Comparison of ENCODE assay signal across 14 mouse cellular contexts in genomic region chrX:102926707-102927106, GRCm38 (mm10). TPM values are rescaled to one million over a fixed set of nuclear protein-coding genes. Genes with fewer than 3 reads are reported as not detected.
A peak's percentile ranks its signal among the peaks of the same experiment; 100 is the strongest.
DNase-seq lines count a peak whose midpoint lies in the region; ATAC-seq and TF ChIP-seq lines count a peak whose summit lies in the region.
"Not testable (repeated sequence)": the region's sequence is repeated elsewhere in the genome, so short reads cannot be mapped to it uniquely, and the experiment has no call there.
"Had no signal": no experiment of that assay in that cellular context is flagged by ENCODE, and none has a peak within 500 bp of the region (broad histone marks: within the 10 kb centered on the region; RNA-seq: fewer than 3 reads in every experiment).

No protein-coding gene starts in this region.

- TF ChIP-seq CTCF in intestine, postnatal 0 days (IDR thresholded peaks at IDR 0.05; ENCODE audit: low read depth) = peak; percentile 61
- peak; percentile 50 for TF ChIP-seq CTCF in left cerebral cortex, adult 2 months (IDR thresholded peaks at IDR 0.05)

- DNase-seq in 3T3-L1 (ENCODE audit: low read depth, low spot score) = peak; percentile 33
- peak; percentile 57 for DNase-seq in embryo, embryonic 11 days
- DNase-seq in gastrocnemius, postnatal 10 days = peak; percentile 29
- peak; percentile 18 to 35 for DNase-seq in left cerebral cortex, adult 2 months (ENCODE audit: extremely low spot score in 1 of 2, low spot score in 2 of 2)
- peak; percentile 23 for DNase-seq in retina, postnatal 1 day

- H3K4me3 ChIP-seq in intestine, postnatal 0 days (ENCODE audit: low read depth, low read length); left cerebral cortex, adult 2 months: not testable (repeated sequence)

- H3K4me1 ChIP-seq in intestine, postnatal 0 days (replicated peaks; ENCODE audit: control insufficient read depth, insufficient read depth, low read length) = not testable (repeated sequence)

- not testable (repeated sequence) for H3K9ac ChIP-seq in intestine, postnatal 0 days (ENCODE audit: low read depth, low read length)

- H3K4me2 ChIP-seq in intestine, postnatal 0 days (replicated peaks; ENCODE audit: low read depth) = not testable (repeated sequence)

- intact Hi-C loops in left cerebral cortex, adult 2 months (cut with DNase I) = not testable (repeated sequence)

- not testable (repeated sequence) for H3K36me3 ChIP-seq in intestine, postnatal 0 days (ENCODE audit: control insufficient read depth, insufficient read depth)

- H3K27ac ChIP-seq in intestine, postnatal 0 days (ENCODE audit: low read depth, low read length); left cerebral cortex, adult 2 months: not testable (repeated sequence)

- ATAC-seq in cerebellum, adult (ENCODE audit: insufficient number of reproducible peaks, low FRiP score, low TSS enrichment) = peak; percentile 45; the same call in 1 of the 2 replicates
- ATAC-seq in intestine, postnatal 0 days = not testable (repeated sequence)
- 0 out of 2 replicates have a peak, but pooled peaks have one; percentile 60 for ATAC-seq in megakaryocyte progenitor cell, adult 5-6 weeks (replicated peaks; ENCODE audit: poor library complexity)

- not testable (repeated sequence) for H3K27me3 ChIP-seq in intestine, postnatal 0 days (replicated peaks; ENCODE audit: control insufficient read depth, insufficient read depth, low read length)

- not testable (repeated sequence) for H3K9me3 ChIP-seq in intestine, postnatal 0 days (ENCODE audit: control insufficient read depth)

- 36% methylated on average over 4 of the region's 4 CpGs for WGBS in intestine, postnatal 0 days

RNA-seq across cellular contexts. Expression of gene 1700018G05Rik, which starts 1.5 kb away (rescaled TPM):
- total RNA-seq in gastrocnemius, postnatal 10 days (2021) = not detected
- polyA plus RNA-seq in intestine, postnatal 0 days (2015; fragmentation: Nextera tagmentation; extraction: Ambion mirVana) = not detected in 2 replicates
- total RNA-seq in left cerebral cortex, adult 2 months (2021) = not detected
- not detected in 2 replicates for total RNA-seq in megakaryocyte progenitor cell, adult 5-6 weeks (2015)
- not detected in 2 replicates for total RNA-seq in megakaryocyte progenitor cell, adult 5-6 weeks (2017)
- total RNA-seq: gastrocnemius, postnatal 36 days; heart, postnatal 36 days; layer of hippocampus, adult 8-10 months had no signal
- polyA plus RNA-seq: liver, embryonic 12.5 days; midbrain, embryonic 15.5 days; Patski had no signal

RNA-seq across cellular contexts. Expression of gene 1700011M02Rik, which starts 18.0 kb away (rescaled TPM):
- total RNA-seq in gastrocnemius, postnatal 10 days (2021) = not detected
- polyA plus RNA-seq in intestine, postnatal 0 days (2015; fragmentation: Nextera tagmentation; extraction: Ambion mirVana) = not detected in 2 replicates
- total RNA-seq in left cerebral cortex, adult 2 months (2021) = not detected
- total RNA-seq in megakaryocyte progenitor cell, adult 5-6 weeks (2015) = not detected in 2 replicates
- total RNA-seq in megakaryocyte progenitor cell, adult 5-6 weeks (2017) = not detected in 2 replicates
- total RNA-seq: gastrocnemius, postnatal 36 days; heart, postnatal 36 days; layer of hippocampus, adult 8-10 months had no signal
- polyA plus RNA-seq: liver, embryonic 12.5 days; midbrain, embryonic 15.5 days; Patski had no signal

RNA-seq across cellular contexts. Expression of gene Dmrtc1a, which starts 18.2 kb away (rescaled TPM):
- not detected for total RNA-seq in gastrocnemius, postnatal 10 days (2021)
- polyA plus RNA-seq in intestine, postnatal 0 days (2015; fragmentation: Nextera tagmentation; extraction: Ambion mirVana) = 0.34 and 0.69 TPM in 2 replicates
- total RNA-seq in left cerebral cortex, adult 2 months (2021) = 1 to 10 TPM; 5.4 to 6.2 TPM
- total RNA-seq in megakaryocyte progenitor cell, adult 5-6 weeks (2015) = 0.17 TPM in 1 of 2 replicates, not detected in the other
- not detected in 2 replicates for total RNA-seq in megakaryocyte progenitor cell, adult 5-6 weeks (2017)
- total RNA-seq: gastrocnemius, postnatal 36 days; heart, postnatal 36 days had no signal
- polyA plus RNA-seq: liver, embryonic 12.5 days had no signal

RNA-seq across cellular contexts. Expression of gene 1700031F05Rik, which starts 58.9 kb away (rescaled TPM):
- total RNA-seq in gastrocnemius, postnatal 10 days (2021) = not detected
- not detected in 2 replicates for polyA plus RNA-seq in intestine, postnatal 0 days (2015; fragmentation: Nextera tagmentation; extraction: Ambion mirVana)
- not detected for total RNA-seq in left cerebral cortex, adult 2 months (2021)
- not detected in 2 replicates for total RNA-seq in megakaryocyte progenitor cell, adult 5-6 weeks (2015)
- total RNA-seq in megakaryocyte progenitor cell, adult 5-6 weeks (2017) = not detected in 2 replicates
- total RNA-seq: gastrocnemius, postnatal 36 days; heart, postnatal 36 days; layer of hippocampus, adult 8-10 months had no signal
- polyA plus RNA-seq: liver, embryonic 12.5 days; midbrain, embryonic 15.5 days; Patski had no signal

Comparison
In these comparisons a context has a peak if more than half of its experiments do, and no peak if none do; other contexts are left out.
1. RNA of gene Dmrtc1a, which starts 18.2 kb away (total RNA-seq): 5.4 to 6.2 TPM in left cerebral cortex, adult 2 months; 0.17 TPM in megakaryocyte progenitor cell, adult 5-6 weeks and not detected in gastrocnemius, postnatal 10 days; every median in the first group is over 4 times any median in the second.
2. Peak in every context shown above with its lines, with median percentiles within 50 percentile points of each other: DNase-seq.